Mouse (Mus musculus) neural tube, embryonic 14.5 days (tissue): ENCODE results near the gene Prr15. TPM values are rescaled to one million over a fixed set of nuclear protein-coding genes. Genes with fewer than 3 reads are reported as not detected.

Experiments used
- ATAC-seq: fragments of 200-750 bp; cut with Nextera tagmentation; 2 replicates; pipeline ENCODE4 v1.8.0; 2017; ENCODE audit warnings: low read depth, mild to moderate bottlenecking, moderate TSS enrichment, moderate library complexity
- H3K27ac ChIP-seq: fragments of 300-500 bp; sonication (generic); 2 replicates; pipeline ENCODE4 v1.5.1; 2014; ENCODE audit warnings: low read depth, mild to moderate bottlenecking, control low read depth, low read length, moderate library complexity, mixed read lengths
- H3K27me3 ChIP-seq: fragments of 300-500 bp; sonication (generic); 2 replicates; pipeline ENCODE4 v1.6.1; 2014; ENCODE audit warnings: low read length; ENCODE audit not compliant: control insufficient read depth, insufficient read depth
- H3K36me3 ChIP-seq: fragments of 300-500 bp; sonication (generic); 2 replicates; pipeline ENCODE4 v1.6.1; 2014; ENCODE audit warnings: low read length, mixed read lengths; ENCODE audit not compliant: control insufficient read depth, insufficient read depth
- H3K4me1 ChIP-seq: fragments of 300-500 bp; sonication (generic); 2 replicates; pipeline ENCODE4 v1.6.1; 2014; ENCODE audit warnings: low read length; ENCODE audit not compliant: control insufficient read depth, insufficient read depth
- H3K4me2 ChIP-seq: fragments of 300-500 bp; sonication (generic); 2 replicates; pipeline ENCODE4 v1.6.1; 2014; ENCODE audit warnings: mild to moderate bottlenecking, low read depth, low read length, control low read depth
- H3K4me3 ChIP-seq: fragments of 300-500 bp; sonication (generic); 2 replicates; pipeline ENCODE4 v1.5.1; 2014; ENCODE audit warnings: low read depth, low read length, control low read depth, mixed read lengths
- H3K9ac ChIP-seq: fragments of 300-500 bp; sonication (generic); replicated peaks from 2 replicates; pipeline ENCODE4 v1.6.1; 2014; ENCODE audit warnings: low read depth, mild to moderate bottlenecking, control low read depth, low read length, mixed read lengths
- H3K9me3 ChIP-seq: fragments of 300-500 bp; sonication (generic); 2 replicates; pipeline ENCODE4 v1.6.1; 2016; ENCODE audit warnings: low read length; ENCODE audit not compliant: control insufficient read depth
- WGBS: fragments of 180-500 bp; shearing (Covaris S2); extraction: QIAGEN DNeasy Blood & Tissue Kit; methylation state at CpG from one replicate; pipeline ENCODE4 v1.1.7; 2014; 5-methylcytosine and 5-hydroxymethylcytosine counted together
- polyA plus RNA-seq: library from polyadenylated mRNA; unstranded; fragments of >200 nt; fragmentation: Nextera tagmentation; extraction: Ambion mirVana; gene quantifications from 2 replicates; pipeline ENCODE4 v1.2.1, GENCODE M21; 2014

Prr15 gene
- polyA plus RNA-seq, 1 experiment from 2014 or later = 1.0 TPM

DNA sequence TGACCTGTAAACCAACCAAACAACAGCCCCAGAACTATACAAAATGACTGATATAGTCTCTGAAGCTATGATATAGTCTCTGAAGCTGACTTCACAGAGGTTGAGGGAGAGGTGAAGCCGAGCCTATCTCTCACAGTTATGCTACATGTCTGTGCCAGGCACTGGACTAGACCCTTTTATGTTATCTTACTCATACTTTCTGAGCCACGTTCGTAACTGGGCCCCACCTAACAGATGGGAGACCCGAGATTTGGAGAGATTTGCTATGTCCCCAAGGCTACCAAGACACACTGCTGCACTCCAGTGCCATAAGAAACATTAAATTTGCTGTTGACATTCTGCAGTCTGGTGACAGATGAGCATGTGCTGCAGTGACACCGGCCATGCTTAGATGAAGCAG, 41.0 kb downstream of the Prr15 start:
- 79% methylated on average over 5 of the region's 5 CpGs for WGBS
- no peak overlapping the region for H3K27ac ChIP-seq
- no peak for ATAC-seq

GRCm38 (mm10) chr6:54368071-54368470, 42.4 kb downstream of the Prr15 start:
- H3K9me3 ChIP-seq = no peaks in the 10 kb centered on the region
- 7% methylated on average over 6 of the region's 6 CpGs for WGBS
- peak; percentile 80; the same call in 1 of the 2 replicates for ATAC-seq
- H3K4me1 ChIP-seq = no peaks in the 10 kb centered on the region
- no peak overlapping the region for H3K27ac ChIP-seq
- no peak overlapping the region for H3K9ac ChIP-seq
- H3K27me3 ChIP-seq = no peaks in the 10 kb centered on the region
- no peaks in the 10 kb centered on the region for H3K36me3 ChIP-seq
- no peak overlapping the region for H3K4me2 ChIP-seq
- H3K4me3 ChIP-seq = no peak overlapping the region

More for the DNA sequence above, 41.0 kb downstream of the Prr15 start:
- no peaks in the 10 kb centered on the region for H3K36me3 ChIP-seq
- no peak overlapping the region for H3K9ac ChIP-seq
- no peaks in the 10 kb centered on the region for H3K9me3 ChIP-seq
- no peaks in the 10 kb centered on the region for H3K27me3 ChIP-seq
- no peak overlapping the region for H3K4me2 ChIP-seq
- no peak overlapping the region for H3K4me3 ChIP-seq
- no peaks in the 10 kb centered on the region for H3K4me1 ChIP-seq

DNA sequence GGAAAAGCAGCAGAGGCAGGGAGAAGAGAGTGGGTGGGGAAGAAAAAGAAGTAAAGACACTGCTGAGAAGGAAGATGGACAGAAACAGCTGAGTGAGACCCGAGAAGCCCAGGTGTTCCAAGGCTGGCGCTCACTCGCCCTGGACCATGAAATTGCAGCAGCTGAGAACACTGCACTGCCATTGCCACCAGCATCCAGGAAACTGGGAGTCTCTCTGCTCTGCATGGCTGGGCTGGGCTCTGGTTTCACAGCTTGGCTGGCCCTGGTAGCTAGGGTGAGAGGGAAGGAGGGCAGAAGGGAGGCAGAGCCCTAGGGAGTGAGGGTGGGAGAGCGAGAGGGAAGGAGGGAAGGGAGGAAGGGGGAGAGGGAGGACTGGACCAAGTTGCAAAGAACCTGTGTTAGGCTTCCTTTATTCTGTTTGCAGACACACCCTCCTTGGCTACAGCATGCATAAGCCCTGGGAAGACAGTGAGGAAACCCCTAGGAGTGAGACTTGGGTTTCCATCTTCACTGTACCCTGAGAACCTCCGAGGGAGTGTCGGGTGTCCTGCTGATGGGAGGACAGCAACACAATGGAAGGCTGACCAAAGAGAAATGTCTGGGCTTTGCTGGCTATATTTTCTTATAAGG, 44.4 kb downstream of the Prr15 start:
- Histone ChIP-seq H3K9me3 (no peaks in the 10 kb centered on the region), H3K36me3 (no peaks in the 10 kb centered on the region), H3K27me3 (no peaks in the 10 kb centered on the region), H3K9ac (no peak overlapping the region), H3K27ac (no peak overlapping the region), H3K4me3 (no peak overlapping the region), H3K4me2 (no peak overlapping the region), H3K4me1 (no peaks in the 10 kb centered on the region)
- WGBS = 35% methylated on average over 6 of the region's 6 CpGs
- no peak for ATAC-seq

DNA sequence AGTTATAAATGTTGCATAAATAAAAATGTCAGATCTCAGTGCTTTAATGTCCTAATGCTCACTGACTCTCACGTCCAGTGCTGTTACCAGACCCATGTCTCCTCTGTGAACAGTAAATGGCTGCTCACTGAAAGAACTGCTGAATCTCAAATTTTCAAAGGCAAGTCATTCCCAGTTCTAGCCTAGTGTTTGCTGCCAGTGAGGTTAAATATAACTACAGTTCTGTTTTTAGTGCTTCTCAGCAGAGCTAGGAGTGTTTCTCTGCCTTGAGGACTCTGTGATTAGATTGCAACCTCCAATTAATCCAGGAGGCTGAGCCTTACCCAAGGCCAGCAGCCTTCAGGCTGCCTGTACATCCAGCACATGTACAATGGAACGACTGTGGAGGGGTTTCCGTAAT, 46.2 kb downstream of the Prr15 start:
- no peak overlapping the region for H3K4me3 ChIP-seq
- no peaks in the 10 kb centered on the region for H3K9me3 ChIP-seq
- no peak overlapping the region for H3K4me2 ChIP-seq
- H3K27me3 ChIP-seq = no peaks in the 10 kb centered on the region
- 79% methylated on average over 3 of the region's 3 CpGs for WGBS
- no peak for ATAC-seq
- H3K27ac ChIP-seq = no peak overlapping the region
- no peak overlapping the region for H3K9ac ChIP-seq
- no peaks in the 10 kb centered on the region for H3K4me1 ChIP-seq
- H3K36me3 ChIP-seq = no peaks in the 10 kb centered on the region

DNA sequence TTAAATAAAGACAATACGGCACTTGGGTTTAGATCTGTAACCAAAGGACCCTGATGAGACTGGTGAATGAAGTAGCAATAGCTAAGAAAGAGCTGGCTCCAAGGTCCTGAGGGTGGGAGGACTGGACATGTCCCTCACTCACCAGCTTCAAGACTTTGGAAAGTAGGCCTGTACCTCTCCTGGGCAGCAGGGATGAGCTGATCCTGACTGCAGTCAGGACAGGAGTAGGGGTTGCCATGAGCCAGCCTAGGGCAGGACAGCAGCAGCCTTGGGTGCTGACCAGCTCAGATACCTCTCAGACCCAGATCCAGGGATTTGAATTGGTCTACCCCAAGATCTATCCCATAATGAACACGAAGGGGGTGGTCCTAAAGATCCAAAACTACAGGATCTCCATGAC, 53.7 kb downstream of the Prr15 start:
- H3K9ac ChIP-seq = no peak overlapping the region
- H3K4me2 ChIP-seq = no peak overlapping the region
- WGBS = 75% methylated on average over 2 of the region's 2 CpGs
- no peak overlapping the region for H3K4me3 ChIP-seq
- H3K9me3 ChIP-seq = no peaks in the 10 kb centered on the region
- H3K27me3 ChIP-seq = no peaks in the 10 kb centered on the region
- H3K36me3 ChIP-seq = no peaks in the 10 kb centered on the region
- H3K4me1 ChIP-seq = no peaks in the 10 kb centered on the region
- no peak for ATAC-seq
- no peak overlapping the region for H3K27ac ChIP-seq

Other genes with a start within 250 kb of the Prr15 start
- gene Wipf3, start 103.8 kb downstream of the Prr15 start, polyA plus RNA-seq = 2.8 and 3.0 TPM in 2 replicates
- 109 and 110 TPM in 2 replicates for gene Scrn1, start 240.7 kb downstream of the Prr15 start, polyA plus RNA-seq